Mouse (Mus musculus) midbrain, embryonic 11.5 days (tissue): ENCODE measurements around the gene Dhx37. TPM values are rescaled to one million over a fixed set of nuclear protein-coding genes. Genes with fewer than 3 reads are reported as not detected.
A peak's percentile ranks its signal among the peaks of the same experiment; 100 is the strongest.

ENCODE experiments used
- ATAC-seq: fragments of 200-750 bp; cut with Nextera tagmentation; 2 replicates; pipeline ENCODE4 v1.8.0; 2017; ENCODE audit warnings: moderate TSS enrichment, moderate library complexity; ENCODE audit not compliant: low FRiP score
- DNase-seq: peaks from one replicate; pipeline ENCODE4 v3.0.0; 2015; ENCODE audit warnings: low spot score; ENCODE audit errors: missing footprints
- H3K27ac ChIP-seq: fragments of 300-500 bp; sonication (generic); 2 replicates; pipeline ENCODE4 v1.5.1; 2014; ENCODE audit warnings: low read depth, low read length
- H3K27me3 ChIP-seq: fragments of 300-500 bp; sonication (generic); 2 replicates; pipeline ENCODE4 v1.6.1; 2014; ENCODE audit warnings: mild to moderate bottlenecking, low read length, moderate library complexity, mixed read lengths; ENCODE audit not compliant: control insufficient read depth, insufficient read depth
- H3K36me3 ChIP-seq: fragments of 300-500 bp; sonication (generic); 2 replicates; pipeline ENCODE4 v1.6.1; 2014; ENCODE audit warnings: mild to moderate bottlenecking, low read length, moderate library complexity, mixed read lengths; ENCODE audit not compliant: control insufficient read depth, insufficient read depth
- H3K4me1 ChIP-seq: fragments of 300-500 bp; sonication (generic); 2 replicates; pipeline ENCODE4 v1.6.1; 2014; ENCODE audit warnings: low read length; ENCODE audit not compliant: control insufficient read depth, insufficient read depth
- H3K4me2 ChIP-seq: fragments of 300-500 bp; sonication (generic); 2 replicates; pipeline ENCODE4 v1.6.1; 2014; ENCODE audit warnings: mild to moderate bottlenecking, moderate library complexity
- H3K4me3 ChIP-seq: fragments of 300-500 bp; sonication (generic); 2 replicates; pipeline ENCODE4 v1.5.1; 2014; ENCODE audit warnings: low read depth, low read length
- H3K9ac ChIP-seq: fragments of 300-500 bp; sonication (generic); 2 replicates; pipeline ENCODE4 v1.6.1; 2014; ENCODE audit warnings: low read length
- H3K9me3 ChIP-seq: fragments of 300-500 bp; sonication (generic); 2 replicates; pipeline ENCODE4 v1.6.1; 2016; ENCODE audit warnings: low read length; ENCODE audit not compliant: control insufficient read depth
- WGBS: fragments of 180-500 bp; shearing (Covaris S2); extraction: QIAGEN DNeasy Blood & Tissue Kit; methylation state at CpG from one replicate; pipeline ENCODE4 v1.1.7; 2014; 5-methylcytosine and 5-hydroxymethylcytosine counted together
- polyA plus RNA-seq: library from polyadenylated mRNA; unstranded; fragments of >200 nt; fragmentation: Nextera tagmentation; extraction: Ambion mirVana; gene quantifications from 2 replicates; pipeline ENCODE4 v1.2.1, GENCODE M21; 2014

Gene Dhx37
- polyA plus RNA-seq, 1 experiment from 2014 or later = 9.2 TPM

DNA sequence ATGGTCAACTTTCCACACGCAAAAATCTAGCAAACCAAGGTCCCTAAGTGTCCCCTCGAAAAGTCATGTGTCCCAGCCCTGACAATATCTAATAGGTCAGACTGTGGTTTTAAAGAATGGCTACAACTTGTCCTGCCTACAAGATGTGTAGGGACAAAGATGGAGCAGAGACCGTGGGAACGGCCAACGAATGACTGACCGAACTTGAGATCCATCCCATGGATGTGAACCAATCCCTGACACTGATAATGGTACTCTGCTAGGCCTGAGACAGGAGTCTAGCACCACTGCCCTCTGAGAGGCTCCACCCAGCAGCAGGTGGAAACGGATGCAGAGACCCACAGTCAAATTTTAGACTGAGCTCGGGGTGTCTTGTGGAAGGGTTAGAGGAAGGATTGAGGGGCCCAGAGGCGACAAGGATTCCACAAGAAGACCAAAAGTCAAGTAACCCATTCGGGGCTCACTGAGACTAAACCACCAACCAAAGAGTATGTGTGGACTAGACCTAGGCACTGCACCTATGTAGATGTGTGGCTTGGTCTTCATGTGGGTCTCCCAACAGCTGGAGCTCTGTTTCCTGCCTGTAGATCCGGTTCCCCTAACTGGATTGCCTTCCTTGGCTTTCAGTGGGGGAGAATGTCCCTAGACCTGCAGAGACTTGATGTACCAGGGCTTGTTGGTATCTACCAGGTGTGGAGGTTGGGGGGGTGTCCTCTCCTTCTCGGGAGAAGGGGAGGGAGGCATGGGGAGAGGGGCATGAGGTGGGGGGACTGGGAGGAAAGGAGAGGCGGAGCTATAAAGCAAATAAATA lies 26.7 kb downstream of the Dhx37 start:
- Histone ChIP-seq H3K4me3 (peak overlapping the region; percentile 60), H3K27ac (peak overlapping the region; percentile 65; the same call in 1 of the 2 replicates), H3K36me3 (no peaks in the 10 kb centered on the region), H3K9ac (peak overlapping the region; percentile 67), H3K9me3 (no peaks in the 10 kb centered on the region), H3K27me3 (peaks cover 3% of the 10 kb centered on the region; the same call in 1 of the 2 replicates), H3K4me1 (peaks cover 15% of the 10 kb centered on the region), H3K4me2 (peak overlapping the region; percentile 87)
- WGBS = 51% methylated on average over 13 of the region's 13 CpGs
- ATAC-seq (no peak), DNase-seq (peak; percentile 84)

DNA sequence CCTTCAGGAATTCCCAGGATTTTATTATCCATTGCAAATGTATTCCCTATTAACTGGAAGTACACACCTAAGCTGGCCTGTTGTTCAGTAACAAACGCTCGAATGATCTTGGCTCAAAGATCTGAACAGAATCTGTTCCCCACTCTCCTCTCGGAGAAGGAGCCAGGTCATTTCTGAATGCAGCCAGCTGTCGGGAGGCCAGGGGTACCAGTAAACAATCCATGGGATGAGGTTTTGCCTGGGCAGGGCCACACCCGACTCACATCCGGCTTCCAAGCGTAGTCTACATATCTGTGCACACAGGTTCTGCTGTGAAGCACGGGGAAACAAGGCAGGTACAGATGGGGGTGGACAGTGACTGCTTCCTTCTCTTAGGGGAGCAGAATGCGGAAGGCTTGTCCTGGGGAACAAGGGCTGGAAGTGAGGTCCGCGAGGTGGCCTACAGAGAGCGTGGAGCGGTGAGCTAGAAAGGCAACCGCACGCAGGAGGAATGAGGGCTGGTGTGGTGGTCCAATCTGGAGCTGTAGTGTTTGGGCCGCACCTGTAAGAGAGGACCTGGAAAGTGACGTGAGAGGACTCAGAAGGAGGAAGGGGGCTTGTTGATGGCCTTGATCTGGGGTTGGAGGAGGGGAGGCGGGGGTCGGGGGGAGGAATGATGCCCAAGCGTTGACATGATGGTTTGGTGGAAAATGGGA lies 27.5 kb downstream of the Dhx37 start:
- Histone ChIP-seq H3K36me3 (no peaks in the 10 kb centered on the region), H3K27ac (peak overlapping the region; percentile 65; the same call in 1 of the 2 replicates), H3K4me3 (peak overlapping the region; percentile 60), H3K9me3 (no peaks in the 10 kb centered on the region), H3K9ac (peak overlapping the region; percentile 67), H3K4me2 (peak overlapping the region; percentile 87), H3K27me3 (peaks cover 3% of the 10 kb centered on the region; the same call in 1 of the 2 replicates), H3K4me1 (peaks cover 15% of the 10 kb centered on the region)
- 3% methylated on average over 20 of the region's 20 CpGs for WGBS
- DNase-seq (no peak), ATAC-seq (peak; percentile 9; the same call in 1 of the 2 replicates)

DNA sequence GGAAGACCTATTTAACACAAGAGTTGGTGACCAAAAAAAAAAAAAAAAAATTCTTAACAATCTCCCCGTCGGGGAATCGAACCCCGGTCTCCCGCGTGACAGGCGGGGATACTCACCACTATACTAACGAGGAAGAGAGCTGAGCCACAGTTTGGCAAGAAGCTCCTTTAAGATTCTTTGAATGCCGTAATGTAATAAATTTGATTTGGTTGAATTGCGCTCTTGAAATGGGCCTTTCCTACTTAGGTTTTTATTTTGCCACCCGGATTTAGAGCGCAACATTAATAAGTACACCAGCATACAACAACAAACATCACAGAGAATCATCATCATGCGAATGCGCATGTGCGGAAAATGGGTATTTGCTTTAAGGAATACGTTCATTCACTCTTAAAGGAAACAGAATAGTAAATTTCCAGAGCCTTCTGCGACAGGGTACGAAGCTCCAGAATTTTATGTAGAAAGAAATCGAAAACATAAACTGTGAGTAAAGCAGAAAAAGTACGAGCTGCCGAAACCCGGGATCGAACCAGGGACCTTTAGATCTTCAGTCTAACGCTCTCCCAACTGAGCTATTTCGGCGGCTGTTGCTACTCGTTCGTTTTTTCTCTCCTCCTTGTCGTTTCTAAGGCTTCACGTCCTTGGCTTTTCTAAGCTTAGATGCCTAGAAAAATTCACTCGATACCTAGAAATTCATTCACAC lies 28.2 kb downstream of the Dhx37 start:
- Histone ChIP-seq H3K9me3 (no peaks in the 10 kb centered on the region), H3K9ac (peak overlapping the region; percentile 67), H3K4me1 (peaks cover 15% of the 10 kb centered on the region), H3K36me3 (no peaks in the 10 kb centered on the region), H3K4me3 (peak overlapping the region; percentile 60), H3K27me3 (peaks cover 3% of the 10 kb centered on the region; the same call in 1 of the 2 replicates), H3K27ac (peak overlapping the region; percentile 65; the same call in 1 of the 2 replicates), H3K4me2 (peak overlapping the region; percentile 87)
- ATAC-seq (peak; percentile 55), DNase-seq (peak; percentile 100)
- WGBS = under 1% methylated on average over 31 of the region's 31 CpGs

GRCm38 (mm10) chr5:125404903-125405545 lies 28.9 kb downstream of the Dhx37 start:
- Histone ChIP-seq H3K27me3 (peaks cover 3% of the 10 kb centered on the region; the same call in 1 of the 2 replicates), H3K4me1 (peaks cover 15% of the 10 kb centered on the region), H3K36me3 (no peaks in the 10 kb centered on the region), H3K4me2 (peak overlapping the region; percentile 69), H3K9ac (peak overlapping the region; percentile 63), H3K4me3 (peak overlapping the region; percentile 60), H3K27ac (peak overlapping the region; percentile 74), H3K9me3 (no peaks in the 10 kb centered on the region)
- DNase-seq = no peak
- peak; percentile 54 for ATAC-seq
- under 1% methylated on average over 28 of the region's 28 CpGs for WGBS

DNA sequence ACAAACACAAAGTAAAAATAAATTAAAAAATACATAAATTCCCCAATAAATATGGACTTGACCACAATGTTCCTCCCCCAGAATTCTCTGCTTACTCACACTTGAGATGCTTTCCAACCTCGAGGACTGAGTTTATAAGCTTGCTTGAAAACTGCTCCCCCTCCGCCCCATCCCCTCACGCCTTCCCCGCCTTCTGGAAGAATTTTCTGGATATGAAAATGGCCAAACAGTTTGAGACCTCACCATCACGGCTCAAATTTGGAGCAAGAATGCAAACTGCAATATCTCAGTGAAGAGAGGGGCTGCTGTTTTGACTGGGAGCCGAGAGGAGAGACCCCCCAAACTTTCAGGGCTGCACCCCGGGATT lies 29.4 kb downstream of the Dhx37 start:
- Histone ChIP-seq H3K4me1 (peaks cover 11% of the 10 kb centered on the region), H3K36me3 (no peaks in the 10 kb centered on the region), H3K9ac (peak overlapping the region; percentile 63), H3K4me2 (peak overlapping the region; percentile 69), H3K27ac (peak overlapping the region; percentile 74; the same call in 1 of the 2 replicates), H3K9me3 (no peaks in the 10 kb centered on the region), H3K4me3 (peak overlapping the region; percentile 60), H3K27me3 (peaks cover 3% of the 10 kb centered on the region; the same call in 1 of the 2 replicates)
- 3% methylated on average over 7 of the region's 7 CpGs for WGBS
- DNase-seq (no peak), ATAC-seq (no peak)

GRCm38 (mm10) chr5:125403481-125404465 lies 30.1 kb downstream of the Dhx37 start:
- Histone ChIP-seq H3K4me2 (peak overlapping the region; percentile 59), H3K36me3 (no peaks in the 10 kb centered on the region), H3K9me3 (no peaks in the 10 kb centered on the region), H3K27ac (no peak overlapping the region), H3K4me1 (peaks cover 10% of the 10 kb centered on the region), H3K4me3 (peak overlapping the region; percentile 37), H3K27me3 (peaks cover 3% of the 10 kb centered on the region; the same call in 1 of the 2 replicates), H3K9ac (peak overlapping the region; percentile 54)
- 9% methylated on average over 31 of the region's 31 CpGs for WGBS
- ATAC-seq (peak; percentile 43), DNase-seq (peak; percentile 99)

GRCm38 (mm10) chr5:125402991-125403390 lies 30.9 kb downstream of the Dhx37 start:
- Histone ChIP-seq H3K4me3 (no peak overlapping the region), H3K36me3 (no peaks in the 10 kb centered on the region), H3K4me2 (no peak overlapping the region), H3K27me3 (peaks cover 3% of the 10 kb centered on the region; the same call in 1 of the 2 replicates), H3K4me1 (peaks cover 10% of the 10 kb centered on the region), H3K9me3 (no peaks in the 10 kb centered on the region), H3K9ac (no peak overlapping the region), H3K27ac (no peak overlapping the region)
- peak; percentile 73 for DNase-seq
- no peak for ATAC-seq
- WGBS = 49% methylated on average over 6 of the region's 6 CpGs
